Comparison of ENCODE assay signal across 8 mouse cellular contexts in the genomic region with DNA sequence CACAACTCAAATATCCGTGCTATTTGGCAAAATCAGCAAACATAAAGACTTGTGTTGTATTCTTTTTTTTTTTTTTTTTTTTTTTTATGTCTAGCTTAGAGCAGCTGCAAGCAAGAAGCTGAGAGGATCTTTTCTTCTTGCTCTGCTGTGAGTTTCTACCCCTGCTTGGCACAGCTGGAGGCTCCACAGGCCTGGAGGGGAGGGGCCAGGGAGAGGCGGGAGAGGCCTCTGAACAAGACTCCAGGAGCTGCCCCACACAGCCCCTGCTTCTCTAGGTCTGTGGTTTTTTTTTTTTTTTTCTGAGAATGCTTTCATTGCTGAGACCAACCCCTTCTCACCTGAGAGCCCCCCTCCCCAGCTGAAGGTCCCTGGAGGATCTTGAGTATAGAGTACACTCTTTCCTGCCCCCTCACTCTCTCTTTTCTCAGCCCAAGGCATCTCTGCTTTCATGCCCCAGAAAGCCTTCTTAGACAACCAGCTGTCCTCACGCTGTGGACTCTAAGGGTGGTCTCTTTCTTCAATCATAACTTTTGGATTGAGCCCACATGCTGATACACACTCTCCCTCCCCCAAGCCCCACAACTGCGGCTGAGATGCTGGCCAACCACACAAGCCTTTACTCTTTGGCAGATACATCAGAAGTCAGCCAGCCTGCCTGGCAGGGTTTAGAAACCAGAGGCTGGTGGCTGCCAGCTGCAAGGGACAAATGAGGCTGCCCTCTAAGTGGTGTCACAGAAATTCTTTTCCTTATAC.
DNase-seq lines count a peak whose midpoint lies in the region; ATAC-seq lines count a peak whose summit lies in the region.

No protein-coding gene starts in this region.

- DNase-seq in cerebellum, adult 11-12 months, result peak; percentile 26
- DNase-seq in cerebellum, adult 8-10 months, result no peak
- peak; percentile 53 to 60 for DNase-seq in right cerebral cortex, postnatal 10 days (ENCODE audit: low spot score in 2 of 2)
- no peak for DNase-seq in right cerebral cortex, adult 2 months (ENCODE audit: low spot score in 2 of 2)
- no peak for DNase-seq in frontal cortex, postnatal 14 days (ENCODE audit: low spot score in 2 of 2)
- no peak for DNase-seq in adrenal gland, adult 18-20 months (ENCODE audit: low spot score in 2 of 2)

- H3K36me3 ChIP-seq in limb, embryonic 13.5 days, result no peaks in the 10 kb centered on the region
- H3K36me3 ChIP-seq in stomach, embryonic 15.5 days, result no peaks in the 10 kb centered on the region

- H3K27me3 ChIP-seq in limb, embryonic 13.5 days, result no peaks in the 10 kb centered on the region
- H3K27me3 ChIP-seq in stomach, embryonic 15.5 days (replicated peaks), result no peaks in the 10 kb centered on the region

- H3K9ac ChIP-seq in limb, embryonic 13.5 days, result no peak overlapping the region
- no peak overlapping the region for H3K9ac ChIP-seq in stomach, embryonic 15.5 days

- H3K27ac ChIP-seq in limb, embryonic 13.5 days, result peak overlapping the region; percentile 79
- peak overlapping the region; percentile 81 for H3K27ac ChIP-seq in stomach, embryonic 15.5 days

- peak overlapping the region; percentile 38; the same call in 1 of the 2 replicates for H3K4me2 ChIP-seq in limb, embryonic 13.5 days (replicated peaks)
- H3K4me2 ChIP-seq in stomach, embryonic 15.5 days, result no peak overlapping the region

- H3K4me3 ChIP-seq in limb, embryonic 13.5 days, result no peak overlapping the region
- H3K4me3 ChIP-seq in stomach, embryonic 15.5 days (replicated peaks), result no peak overlapping the region

- H3K4me1 ChIP-seq in limb, embryonic 13.5 days, result peaks cover 30% of the 10 kb centered on the region
- H3K4me1 ChIP-seq in stomach, embryonic 15.5 days, result peaks cover 7% of the 10 kb centered on the region; the same call in 1 of the 2 replicates

- peak; percentile 86 for ATAC-seq in limb, embryonic 13.5 days (ENCODE audit: low FRiP score, low read depth)
- ATAC-seq in stomach, embryonic 15.5 days (ENCODE audit: insufficient read depth, low FRiP score, low read depth), result peak; percentile 75; the same call in 1 of the 2 replicates

- H3K9me3 ChIP-seq in limb, embryonic 13.5 days, result no peaks in the 10 kb centered on the region
- H3K9me3 ChIP-seq in stomach, embryonic 15.5 days, result no peaks in the 10 kb centered on the region

- 11% methylated on average over 4 of the region's 4 CpGs for WGBS in limb, embryonic 13.5 days
- WGBS in stomach, embryonic 15.5 days, result 24% methylated on average over 4 of the region's 4 CpGs

Comparison
In these comparisons a context has a peak if more than half of its experiments do, and no peak if none do; other contexts are left out.
1. DNase-seq: peak in cerebellum, adult 11-12 months (single experiment) and right cerebral cortex, postnatal 10 days (2 of 2); none in cerebellum, adult 8-10 months (single experiment), right cerebral cortex, adult 2 months (0 of 2), frontal cortex, postnatal 14 days (0 of 2) and adrenal gland, adult 18-20 months (0 of 2).